Mouse (Mus musculus) ovary, adult 10 weeks (tissue): ENCODE measurements around the gene Rfk. TPM values are rescaled to one million over a fixed set of nuclear protein-coding genes. Genes with fewer than 3 reads are reported as not detected.

Source experiments
- polyA plus RNA-seq: library from polyadenylated mRNA; stranded (reverse); fragments of 350-450 nt; fragmentation: Illumina TruSeq; extraction: RNeasy Lipid Tissue Mini Kit (QIAGEN cat#74804); gene quantifications from one replicate; pipeline ENCODE4 v1.2.3, GENCODE M21; 2014

Rfk gene
- 383 TPM for polyA plus RNA-seq

DNA sequence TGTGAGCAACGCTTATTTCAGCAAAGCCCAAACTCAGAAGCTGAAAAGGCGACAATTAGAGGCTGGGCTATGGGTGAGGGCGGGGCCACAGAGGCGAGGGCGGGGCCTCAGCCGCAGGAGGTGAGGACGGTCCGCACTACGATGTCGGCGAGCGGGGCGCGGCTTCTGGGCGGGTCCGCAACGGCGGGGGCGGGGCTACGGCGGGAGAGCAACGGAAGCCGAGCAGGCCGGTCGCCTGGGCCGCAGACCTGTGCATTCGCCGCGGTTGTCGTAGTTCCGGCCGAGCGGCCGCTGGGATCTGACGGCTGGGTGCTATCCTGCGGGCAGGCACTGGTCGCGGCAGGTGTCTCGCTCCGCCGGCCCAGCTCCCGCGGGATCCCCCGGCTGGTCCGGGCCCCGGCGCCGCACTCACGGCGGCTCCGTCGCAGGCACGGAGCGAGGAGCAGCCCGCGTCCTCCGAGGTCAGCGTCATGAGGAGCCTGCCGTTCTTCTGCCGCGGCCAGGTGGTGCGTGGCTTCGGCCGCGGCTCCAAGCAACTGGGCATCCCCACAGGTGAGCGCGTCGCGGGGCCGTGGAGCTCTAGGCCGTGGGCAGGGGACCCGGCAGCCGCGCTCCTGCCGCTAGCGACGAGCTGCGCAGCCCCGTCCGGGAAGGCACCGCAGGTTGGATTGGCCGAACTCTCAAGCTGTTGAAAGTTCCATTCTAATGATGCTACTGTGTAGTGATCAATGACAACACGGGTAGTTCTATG is at the start of gene Rfk:
Gene Rfk, plus strand, starts transcription at position 203 of the 751 bp plus-strand sequence.

DNA sequence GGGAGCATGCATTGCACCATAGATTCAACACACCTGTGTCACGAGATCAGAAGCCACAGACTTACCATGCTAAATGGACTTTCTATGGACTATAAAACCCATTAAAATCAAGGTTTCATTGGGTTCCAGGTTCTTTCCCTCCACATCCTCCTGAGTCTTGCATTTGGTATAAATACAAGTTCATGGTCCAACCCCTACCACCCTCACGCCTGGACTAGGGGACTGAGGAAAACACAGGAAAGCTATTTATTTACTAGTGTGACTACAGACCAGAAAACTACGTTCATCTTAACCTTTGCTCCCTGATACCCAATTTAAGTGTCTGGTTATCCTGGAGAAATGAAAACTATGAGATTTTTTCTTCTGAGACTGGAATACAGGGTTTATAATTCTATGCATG is 21.1 kb upstream of the Rfk start, which contains the start of gene Gcnt1:
Gene Gcnt1, minus strand, starts transcription at position 144 of the 400 bp plus-strand sequence.

Other genes with a start within 250 kb of the Rfk start
- 21.0 TPM for gene Gcnt1, start 21.2 kb upstream of the Rfk start, polyA plus RNA-seq